Mouse (Mus musculus) stomach, embryonic 16.5 days (tissue): ENCODE measurements around the gene Epha3. TPM values are rescaled to one million over a fixed set of nuclear protein-coding genes. Genes with fewer than 3 reads are reported as not detected.
A peak's percentile ranks its signal among the peaks of the same experiment; 100 is the strongest.

Experiments
- ATAC-seq: fragments of 200-750 bp; cut with Nextera tagmentation; 2 replicates; pipeline ENCODE4 v1.8.0; 2017; ENCODE audit warnings: moderate number of reproducible peaks, moderate TSS enrichment; ENCODE audit not compliant: insufficient read depth, low FRiP score
- H3K27ac ChIP-seq: fragments of 300-500 bp; sonication (generic); 2 replicates; pipeline ENCODE4 v1.5.1; 2014; ENCODE audit warnings: low read length
- H3K27me3 ChIP-seq: fragments of 300-500 bp; sonication (generic); 2 replicates; pipeline ENCODE4 v1.6.1; 2014; ENCODE audit warnings: low read length, control low read depth, mixed read lengths; ENCODE audit not compliant: control insufficient read depth, insufficient read depth
- H3K36me3 ChIP-seq: fragments of 300-500 bp; sonication (generic); 2 replicates; pipeline ENCODE4 v1.6.1; 2014; ENCODE audit warnings: low read length; ENCODE audit not compliant: control insufficient read depth, insufficient read depth
- H3K4me1 ChIP-seq: fragments of 300-500 bp; sonication (generic); 2 replicates; pipeline ENCODE4 v1.6.1; 2014; ENCODE audit warnings: low read length, control low read depth, mixed read lengths; ENCODE audit not compliant: control insufficient read depth, insufficient read depth
- H3K4me2 ChIP-seq: fragments of 300-500 bp; sonication (generic); 2 replicates; pipeline ENCODE4 v1.6.1; 2014; ENCODE audit warnings: low read depth, low read length, mixed read lengths
- H3K4me3 ChIP-seq: fragments of 300-500 bp; sonication (generic); replicated peaks from 2 replicates; pipeline ENCODE4 v1.5.1; 2014; ENCODE audit warnings: mild to moderate bottlenecking, low read length
- H3K9ac ChIP-seq: fragments of 300-500 bp; sonication (generic); 2 replicates; pipeline ENCODE4 v1.6.1; 2014; ENCODE audit warnings: low read length
- H3K9me3 ChIP-seq: fragments of 300-500 bp; sonication (generic); replicated peaks from 2 replicates; pipeline ENCODE4 v1.6.1; 2016; ENCODE audit warnings: low read length, control low read depth; ENCODE audit not compliant: control insufficient read depth
- WGBS: fragments of 180-500 bp; shearing (Covaris S2); extraction: QIAGEN DNeasy Blood & Tissue Kit; methylation state at CpG from one replicate; pipeline ENCODE4 v1.1.7; 2014; 5-methylcytosine and 5-hydroxymethylcytosine counted together
- polyA plus RNA-seq: library from polyadenylated mRNA; unstranded; fragments of >200 nt; fragmentation: Nextera tagmentation; extraction: Ambion mirVana; gene quantifications from 2 replicates; pipeline ENCODE4 v1.2.1, GENCODE M21; 2015

Gene Epha3
- polyA plus RNA-seq, 1 experiment from 2014 or later = 16.0 TPM

GRCm38 (mm10) chr16:63801436-63801835 lies 62.5 kb downstream of the Epha3 start:
- Histone ChIP-seq H3K4me1 (no peaks in the 10 kb centered on the region), H3K4me3 (no peak overlapping the region), H3K27me3 (no peaks in the 10 kb centered on the region), H3K4me2 (no peak overlapping the region), H3K9ac (no peak overlapping the region), H3K9me3 (no peaks in the 10 kb centered on the region), H3K36me3 (no peaks in the 10 kb centered on the region), H3K27ac (no peak overlapping the region)
- no peak for ATAC-seq
- WGBS = 79% methylated on average over 3 of the region's 3 CpGs

- H3K4me3 ChIP-seq = no peak overlapping the region
- H3K4me2 ChIP-seq = no peak overlapping the region
- H3K36me3 ChIP-seq = no peaks in the 10 kb centered on the region
- H3K4me1 ChIP-seq = no peaks in the 10 kb centered on the region; the same call in 1 of the 2 replicates
- WGBS = 46% methylated on average over 2 of the region's 2 CpGs
- no peak for ATAC-seq
- no peaks in the 10 kb centered on the region for H3K27me3 ChIP-seq
- no peaks in the 10 kb centered on the region for H3K9me3 ChIP-seq
- H3K9ac ChIP-seq = no peak overlapping the region; the same call in 1 of the 2 replicates
- H3K27ac ChIP-seq = no peak overlapping the region
Measured at GRCm38 (mm10) chr16:63798341-63798740, 65.6 kb downstream of the Epha3 start.

GRCm38 (mm10) chr16:63794292-63794691 lies 69.7 kb downstream of the Epha3 start:
- Histone ChIP-seq H3K4me2 (0 out of 2 replicates have a peak overlapping the region, but pooled peaks have one; percentile 27), H3K4me1 (peaks cover 4% of the 10 kb centered on the region; the same call in 1 of the 2 replicates), H3K9ac (no peak overlapping the region), H3K27ac (no peak overlapping the region), H3K4me3 (no peak overlapping the region), H3K36me3 (no peaks in the 10 kb centered on the region), H3K27me3 (no peaks in the 10 kb centered on the region), H3K9me3 (no peaks in the 10 kb centered on the region)
- WGBS = 72% methylated on average over 5 of the region's 5 CpGs
- ATAC-seq = no peak

- Histone ChIP-seq H3K36me3 (no peaks in the 10 kb centered on the region), H3K4me2 (0 out of 2 replicates have a peak overlapping the region, but pooled peaks have one; percentile 27), H3K4me3 (no peak overlapping the region), H3K9me3 (no peaks in the 10 kb centered on the region), H3K27ac (no peak overlapping the region), H3K27me3 (no peaks in the 10 kb centered on the region), H3K9ac (no peak overlapping the region), H3K4me1 (peaks cover 4% of the 10 kb centered on the region; the same call in 1 of the 2 replicates)
- WGBS = 48% methylated on average over 1 of the region's 1 CpGs
- ATAC-seq = no peak
Measured at GRCm38 (mm10) chr16:63793805-63794204, 70.2 kb downstream of the Epha3 start.

GRCm38 (mm10) chr16:63792084-63792483 lies 71.9 kb downstream of the Epha3 start:
- Histone ChIP-seq H3K27me3 (no peaks in the 10 kb centered on the region), H3K9ac (no peak overlapping the region), H3K36me3 (no peaks in the 10 kb centered on the region), H3K27ac (no peak overlapping the region), H3K4me1 (peaks cover 4% of the 10 kb centered on the region; the same call in 1 of the 2 replicates), H3K9me3 (no peaks in the 10 kb centered on the region), H3K4me2 (no peak overlapping the region), H3K4me3 (no peak overlapping the region)
- ATAC-seq = no peak
- 41% methylated on average over 2 of the region's 2 CpGs for WGBS

GRCm38 (mm10) chr16:63783544-63783943 lies 80.4 kb downstream of the Epha3 start:
- no peaks in the 10 kb centered on the region for H3K9me3 ChIP-seq
- no peak overlapping the region for H3K27ac ChIP-seq
- peak; percentile 44; the same call in 1 of the 2 replicates for ATAC-seq
- no peak overlapping the region for H3K9ac ChIP-seq
- no peaks in the 10 kb centered on the region for H3K36me3 ChIP-seq
- H3K4me2 ChIP-seq = 0 out of 2 replicates have a peak overlapping the region, but pooled peaks have one; percentile 13
- WGBS = 54% methylated on average over 7 of the region's 7 CpGs
- H3K4me3 ChIP-seq = no peak overlapping the region
- no peaks in the 10 kb centered on the region for H3K4me1 ChIP-seq
- no peaks in the 10 kb centered on the region for H3K27me3 ChIP-seq

- no peak overlapping the region for H3K4me3 ChIP-seq
- ATAC-seq = no peak
- H3K27me3 ChIP-seq = no peaks in the 10 kb centered on the region
- no peaks in the 10 kb centered on the region for H3K36me3 ChIP-seq
- H3K9me3 ChIP-seq = no peaks in the 10 kb centered on the region
- WGBS = 76% methylated on average over 1 of the region's 1 CpGs
- H3K4me1 ChIP-seq = no peaks in the 10 kb centered on the region
- no peak overlapping the region for H3K9ac ChIP-seq
- H3K27ac ChIP-seq = no peak overlapping the region
- no peak overlapping the region for H3K4me2 ChIP-seq
Measured at GRCm38 (mm10) chr16:63782101-63782500, 81.9 kb downstream of the Epha3 start.

- H3K27me3 ChIP-seq = no peaks in the 10 kb centered on the region
- no peak overlapping the region for H3K4me2 ChIP-seq
- no peak for ATAC-seq
- H3K9me3 ChIP-seq = no peaks in the 10 kb centered on the region
- no peaks in the 10 kb centered on the region for H3K36me3 ChIP-seq
- no peaks in the 10 kb centered on the region for H3K4me1 ChIP-seq
- no peak overlapping the region for H3K9ac ChIP-seq
- H3K4me3 ChIP-seq = no peak overlapping the region
- no peak overlapping the region for H3K27ac ChIP-seq
- WGBS = 66% methylated on average over 5 of the region's 5 CpGs
Measured at GRCm38 (mm10) chr16:63780151-63780550, 83.8 kb downstream of the Epha3 start.

GRCm38 (mm10) chr16:63777811-63778210 lies 86.2 kb downstream of the Epha3 start:
- no peaks in the 10 kb centered on the region for H3K4me1 ChIP-seq
- H3K36me3 ChIP-seq = no peaks in the 10 kb centered on the region
- H3K9ac ChIP-seq = no peak overlapping the region
- H3K9me3 ChIP-seq = no peaks in the 10 kb centered on the region
- 62% methylated on average over 1 of the region's 1 CpGs for WGBS
- no peak for ATAC-seq
- H3K4me3 ChIP-seq = no peak overlapping the region
- no peaks in the 10 kb centered on the region for H3K27me3 ChIP-seq
- no peak overlapping the region for H3K4me2 ChIP-seq
- no peak overlapping the region for H3K27ac ChIP-seq
